Mouse (Mus musculus) urinary bladder, postnatal 4 days (tissue): ENCODE results near the gene Prps1l1.

Experiments used
- DNase-seq, 2 experiments: peaks; one replicate each; pipeline ENCODE4 v3.0.0; 2021 to 2022; ENCODE audit warnings: low spot score in 2 of 2

The Prps1l1 gene

DNA sequence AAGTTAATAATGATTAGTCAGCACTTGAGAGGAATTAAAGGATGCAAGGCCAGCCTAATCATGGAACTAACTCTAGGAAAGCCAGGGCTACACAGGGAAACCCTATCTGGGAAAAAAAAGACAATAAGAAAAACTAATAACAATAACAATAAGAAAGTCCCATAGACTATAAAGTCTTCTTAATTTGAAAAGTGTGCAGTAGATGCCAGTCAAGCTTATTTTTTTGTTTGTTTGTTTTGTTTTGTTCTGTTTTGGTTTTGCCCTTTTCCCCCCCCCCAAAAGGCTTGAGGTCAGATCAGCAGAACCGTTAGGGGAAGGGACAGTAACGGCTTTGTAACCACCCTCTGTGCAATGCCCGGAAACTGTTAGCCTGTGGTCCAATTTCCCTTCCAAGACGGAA, at the start of gene Prps1l1:
Gene Prps1l1, plus strand, starts transcription at position 301 of the 400 bp plus-strand sequence.
- no peak for DNase-seq

DNA sequence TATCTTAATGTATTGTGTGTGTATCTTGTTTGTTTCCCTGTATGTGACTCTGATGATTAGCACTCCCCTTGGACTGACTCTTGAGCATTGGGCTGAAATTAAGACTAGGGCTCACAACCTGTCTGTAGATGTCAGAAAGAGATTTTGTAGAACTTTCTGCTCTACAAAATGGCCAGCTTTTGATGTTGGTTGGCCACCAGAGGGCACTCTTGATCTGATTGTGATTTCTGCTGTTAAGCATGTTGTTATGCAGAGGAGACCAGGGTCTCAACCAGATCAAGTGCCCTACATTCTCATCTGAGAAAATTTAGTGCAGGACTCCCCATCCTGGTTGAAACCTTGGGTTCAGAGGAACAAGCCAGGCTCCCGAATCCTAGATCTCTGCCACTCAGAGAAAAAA, 46.6 kb upstream of the Prps1l1 start:
- no peak for DNase-seq

- no peak for DNase-seq
Observed at GRCm38 (mm10) chr12:34949066-34949706, 35.4 kb upstream of the Prps1l1 start.

DNA sequence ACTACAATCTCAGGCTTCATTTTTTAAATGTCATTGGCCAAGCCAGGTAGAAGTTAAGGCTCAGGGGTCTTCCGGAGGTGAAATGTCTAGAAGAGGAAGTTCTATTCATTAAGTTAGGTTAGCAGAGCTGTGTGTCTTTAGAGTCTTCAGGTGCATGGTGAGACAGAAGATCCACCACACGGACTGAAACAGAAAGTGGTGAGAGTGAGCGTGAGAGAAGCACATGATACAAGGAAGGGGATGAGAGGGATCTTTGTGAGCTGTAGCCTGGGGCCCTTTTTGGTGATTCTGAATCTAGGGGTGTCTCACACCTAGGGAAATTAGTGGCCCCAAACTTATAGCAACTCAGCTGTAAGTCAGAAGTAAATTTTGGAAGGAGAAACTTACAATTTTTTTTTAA, 8.6 kb upstream of the Prps1l1 start:
- no peak for DNase-seq

DNA sequence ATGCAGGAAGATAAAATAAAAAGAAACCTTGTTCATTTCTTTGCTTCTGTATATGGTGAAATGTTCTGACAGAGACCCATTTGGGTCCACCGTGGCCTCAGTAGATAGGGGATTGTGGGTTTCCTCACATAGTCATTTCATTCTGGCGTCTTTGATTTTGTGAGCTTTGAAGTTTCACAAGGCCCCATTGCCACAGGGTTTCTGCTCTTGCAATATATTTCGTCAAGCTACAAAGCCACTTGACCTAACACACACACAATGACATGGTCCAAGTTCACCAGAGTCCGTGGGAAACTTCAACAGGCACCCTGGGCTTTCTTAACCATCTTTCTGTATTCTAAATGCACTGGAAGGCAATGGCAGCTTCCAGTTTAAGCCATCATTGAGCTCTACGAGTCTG, 1.3 kb downstream of the Prps1l1 start:
- DNase-seq: no peak

GRCm38 (mm10) chr12:34989537-34990200, 5.1 kb downstream of the Prps1l1 start:
- DNase-seq: no peak

DNA sequence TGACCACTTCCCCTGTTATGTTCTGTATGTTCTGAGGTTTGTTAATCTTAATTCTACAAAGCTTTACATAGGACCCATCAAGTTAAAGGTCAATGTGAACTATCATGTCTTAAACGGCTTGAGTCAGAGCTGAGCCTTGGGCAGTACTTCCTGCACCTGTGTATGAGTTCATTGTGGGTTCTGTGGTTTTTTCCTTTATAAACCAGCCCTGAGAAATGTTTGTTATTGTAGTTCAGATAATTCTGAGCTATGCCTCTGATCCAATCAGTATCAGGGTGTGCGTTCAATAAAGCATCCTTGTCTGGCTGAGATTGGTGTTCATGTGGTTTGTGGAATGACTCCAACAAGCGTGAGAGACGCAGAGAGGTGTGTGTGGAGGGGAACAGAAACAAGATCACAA, 5.8 kb downstream of the Prps1l1 start:
- DNase-seq: no peak

DNA sequence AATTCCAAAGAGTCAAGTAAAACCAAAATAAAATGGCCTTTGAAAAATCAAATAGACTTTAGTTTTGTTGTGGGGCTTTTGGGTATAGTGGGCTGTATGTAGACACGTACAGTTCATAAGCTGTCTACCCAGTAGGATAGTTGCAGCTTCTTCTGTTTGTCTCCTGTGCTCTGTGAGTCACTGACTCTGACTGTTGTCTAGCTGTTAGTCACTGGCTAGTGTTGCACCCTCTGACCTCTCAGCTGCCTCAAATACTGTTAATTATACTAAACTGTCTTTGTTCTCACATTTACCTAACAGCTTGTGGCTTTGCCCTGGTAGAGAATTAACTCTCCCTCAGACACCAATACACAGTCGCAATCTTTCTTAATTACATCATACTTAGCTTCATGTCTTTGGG, 7.3 kb downstream of the Prps1l1 start:
- DNase-seq: no peak

DNA sequence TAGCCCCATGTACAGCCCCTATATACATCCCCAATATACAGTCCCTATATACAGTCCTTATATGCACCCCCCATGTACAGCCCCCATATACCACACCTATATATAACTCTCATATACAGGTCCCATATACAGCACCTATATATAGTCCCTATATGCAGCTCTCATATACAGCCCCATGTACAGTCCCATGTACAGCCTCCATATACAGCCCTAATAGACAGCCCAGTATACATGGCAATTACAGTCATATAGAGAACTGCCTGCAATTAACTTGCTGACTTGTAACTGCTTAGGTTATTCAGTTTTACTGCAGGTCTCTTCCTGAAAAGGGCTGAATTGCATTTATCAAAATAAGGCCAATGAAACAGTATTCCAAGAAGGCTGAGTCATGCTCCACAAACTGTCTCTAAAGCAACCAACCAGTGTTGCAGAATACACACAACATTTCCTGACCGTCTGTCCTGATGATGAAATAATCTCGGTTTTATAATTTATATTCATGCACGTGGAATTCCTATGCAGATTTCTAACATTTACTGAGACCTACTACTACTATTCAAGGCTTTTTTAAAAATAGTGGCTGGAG, 13.1 kb downstream of the Prps1l1 start:
- DNase-seq: no peak

GRCm38 (mm10) chr12:34998778-34999467, 14.4 kb downstream of the Prps1l1 start:
- DNase-seq: no peak

DNA sequence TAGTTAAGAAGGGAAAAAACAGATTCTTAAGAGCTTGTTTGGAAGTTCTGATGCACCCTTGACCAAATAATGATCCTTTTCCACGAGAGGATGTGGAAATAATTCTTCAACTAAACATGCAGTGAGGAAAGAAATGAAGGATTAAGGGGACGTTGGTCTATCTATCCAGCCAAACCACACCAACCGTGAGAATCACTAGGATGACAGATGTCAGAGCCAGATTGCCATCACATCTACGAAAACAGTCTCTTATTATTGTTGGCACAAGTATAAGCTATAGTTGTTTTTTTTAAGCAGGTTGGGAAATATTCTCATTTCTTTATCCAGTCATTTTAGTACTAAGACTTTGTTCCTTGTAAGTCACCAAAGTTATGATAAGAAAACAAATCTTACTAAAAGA, 15.8 kb downstream of the Prps1l1 start:
- no peak for DNase-seq

GRCm38 (mm10) chr12:35005748-35006147, 21.2 kb downstream of the Prps1l1 start:
- no peak for DNase-seq

DNA sequence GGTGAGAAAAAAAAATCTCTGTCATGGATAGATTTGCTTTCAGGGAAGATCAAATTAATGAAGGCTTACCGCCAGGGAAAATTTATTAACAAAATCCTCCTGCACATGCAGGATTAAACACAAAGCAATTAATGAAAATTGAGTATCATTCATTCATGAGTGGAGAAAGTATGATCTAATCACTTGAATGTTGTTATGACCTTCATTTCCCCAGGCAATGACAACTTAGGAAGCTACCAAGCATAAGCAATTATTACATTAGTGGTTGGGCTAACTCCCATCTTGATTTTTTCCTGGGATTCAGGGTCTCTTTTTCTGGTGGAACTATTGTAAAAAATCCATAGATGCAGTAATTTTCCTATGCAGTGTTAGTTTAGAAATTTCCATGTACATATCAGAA, 23.3 kb downstream of the Prps1l1 start:
- DNase-seq: no peak

- DNase-seq: no peak
Observed at GRCm38 (mm10) chr12:35008340-35009137, 24.0 kb downstream of the Prps1l1 start.

DNA sequence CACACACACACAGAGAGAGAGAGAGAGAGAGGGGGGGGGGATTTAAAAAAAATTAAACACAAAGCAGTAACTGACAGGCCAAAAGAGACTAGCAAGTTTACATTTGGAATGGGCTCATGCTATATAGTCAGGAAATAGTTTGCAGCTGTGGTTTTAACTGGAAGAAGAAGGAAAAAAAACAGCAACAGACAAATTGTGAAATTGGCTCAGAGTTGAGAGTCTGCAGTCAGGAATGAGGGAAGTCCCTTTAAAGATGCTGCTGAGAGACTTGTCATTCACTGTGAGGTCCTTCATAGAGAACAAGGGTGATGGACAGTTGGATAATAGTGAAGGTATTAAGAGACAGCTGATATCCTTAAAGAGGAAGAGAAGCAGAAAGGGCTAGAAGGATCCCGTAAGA, 26.9 kb downstream of the Prps1l1 start:
- DNase-seq: no peak

DNA sequence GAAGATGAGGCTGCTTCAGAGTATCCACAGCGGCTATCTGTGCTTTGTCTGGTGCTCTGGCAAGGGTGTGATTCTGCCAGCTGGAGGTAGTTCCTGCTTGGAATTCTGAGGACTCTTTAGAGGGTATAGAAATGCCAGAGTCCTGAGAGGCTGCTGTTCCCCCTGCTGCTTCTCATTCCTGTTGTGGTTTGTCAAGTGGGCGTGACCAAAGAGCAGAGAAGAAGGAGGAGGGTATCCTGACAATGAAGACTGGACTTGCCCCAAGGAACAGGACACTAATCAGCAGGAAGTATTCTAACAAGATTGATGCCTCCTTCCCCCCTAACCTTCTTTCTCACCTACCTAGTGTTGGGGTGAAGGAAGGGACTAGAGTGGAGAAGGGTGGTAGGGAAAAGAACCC, 29.4 kb downstream of the Prps1l1 start:
- DNase-seq: no peak

GRCm38 (mm10) chr12:35016056-35016455, 31.5 kb downstream of the Prps1l1 start:
- no peak for DNase-seq

- DNase-seq: no peak
Observed at GRCm38 (mm10) chr12:35016481-35017250, 32.1 kb downstream of the Prps1l1 start.

GRCm38 (mm10) chr12:35018679-35019237, 34.2 kb downstream of the Prps1l1 start:
- DNase-seq: no peak

GRCm38 (mm10) chr12:35021285-35021684, 36.7 kb downstream of the Prps1l1 start:
- DNase-seq: no peak

- no peak for DNase-seq
Observed at GRCm38 (mm10) chr12:35022066-35022465, 37.5 kb downstream of the Prps1l1 start.
